Mouse (Mus musculus) bone marrow, adult 2 months (tissue): Measurements from ENCODE around the gene Atxn2l.

ENCODE experiments used
- CTCF ChIP-seq: fragments of 200-500 bp; IDR thresholded peaks from 2 replicates; pipeline ENCODE4 v1.5.1; 2011; ENCODE audit warnings: low read length, control low read depth; ENCODE audit not compliant: control insufficient read depth, insufficient read depth
- POLR2A ChIP-seq: fragments of 200-500 bp; IDR thresholded peaks from 2 replicates; pipeline ENCODE4 v1.6.1; 2011; ENCODE audit warnings: low read depth, mild to moderate bottlenecking, control low read depth, low read length, borderline replicate concordance; ENCODE audit not compliant: control insufficient read depth

GRCm38 (mm10) chr7:126472306-126472705, 30.9 kb downstream of the Atxn2l start:
- TF ChIP-seq CTCF (no peak), POLR2A (no peak)
